35 mouse cellular contexts compared by ENCODE assay signal in the genomic region with DNA sequence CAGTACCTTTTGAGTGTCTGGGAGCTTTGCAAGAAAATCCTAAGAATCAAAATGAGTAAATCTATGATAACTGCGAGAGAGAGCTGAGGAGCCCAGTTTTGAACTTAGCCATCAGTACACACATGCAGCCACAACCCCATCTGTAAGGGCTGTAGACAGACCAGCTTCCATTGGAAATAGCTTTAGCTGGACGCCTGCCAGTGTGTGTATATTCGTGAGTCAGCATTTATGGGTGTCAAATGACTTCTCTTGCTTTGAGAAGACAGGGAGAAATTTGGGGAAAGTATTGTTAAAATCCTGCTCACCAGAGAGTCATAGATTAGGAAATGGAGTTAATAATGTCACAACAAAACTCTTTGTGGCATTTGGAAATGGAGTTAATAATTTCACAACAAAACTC. TPM values are rescaled to one million over a fixed set of nuclear protein-coding genes. Genes with fewer than 3 reads are reported as not detected.
A peak's percentile ranks its signal among the peaks of the same experiment; 100 is the strongest.
DNase-seq lines count a peak whose midpoint lies in the region; ATAC-seq and TF ChIP-seq lines count a peak whose summit lies in the region.
"Had no signal": no experiment of that assay in that cellular context is flagged by ENCODE, and none has a peak within 500 bp of the region (broad histone marks: within the 10 kb centered on the region; RNA-seq: fewer than 3 reads in every experiment).

No protein-coding gene starts in this region.

- H3K27me3 ChIP-seq in lung, postnatal 0 days (replicated peaks; ENCODE audit: insufficient read depth, low read length), result no peaks in the 10 kb centered on the region
- H3K27me3 ChIP-seq in limb, embryonic 13.5 days, result no peaks in the 10 kb centered on the region
- H3K27me3 ChIP-seq: embryonic facial prominence, embryonic 13.5 days; limb, embryonic 15.5 days; liver, embryonic 13.5 days; stomach, embryonic 15.5 days had no signal

- ATAC-seq in lung, postnatal 0 days, result no peak
- no peak for ATAC-seq in limb, embryonic 13.5 days (ENCODE audit: low FRiP score, low read depth)
- ATAC-seq: forebrain, embryonic 16.5 days; hindbrain, embryonic 16.5 days; midbrain, embryonic 16.5 days had no signal

- TF ChIP-seq CTCF in lung, postnatal 0 days (IDR thresholded peaks at IDR 0.05), result no peak

- H3K4me2 ChIP-seq in lung, postnatal 0 days (replicated peaks; ENCODE audit: low read depth, low read length), result no peak overlapping the region
- no peak overlapping the region for H3K4me2 ChIP-seq in limb, embryonic 13.5 days (replicated peaks)
- H3K4me2 ChIP-seq: embryonic facial prominence, embryonic 13.5 days; limb, embryonic 15.5 days; liver, embryonic 13.5 days; midbrain, embryonic 11.5 days; stomach, embryonic 15.5 days had no signal

- no peak overlapping the region for H3K9ac ChIP-seq in lung, postnatal 0 days (replicated peaks; ENCODE audit: low read depth)
- H3K9ac ChIP-seq in limb, embryonic 13.5 days, result no peak overlapping the region
- H3K9ac ChIP-seq: embryonic facial prominence, embryonic 13.5 days; limb, embryonic 15.5 days; liver, embryonic 13.5 days; stomach, embryonic 15.5 days had no signal

- peak; percentile 42 for DNase-seq in lung, postnatal 0 days (ENCODE audit: low spot score)
- DNase-seq in lung, postnatal 10 days, result no peak
- peak; percentile 92 for DNase-seq in NIH3T3 (ENCODE audit: low read depth)
- no peak for DNase-seq in thymus, postnatal 0 days (ENCODE audit: low spot score)
- no peak for DNase-seq in adrenal gland, adult 8-10 months
- DNase-seq: adrenal gland, adult 2 months; cerebellum, adult 8-10 months; gastrocnemius, postnatal 10 days; heart, postnatal 14 days; kidney, adult 9 months; kidney, postnatal 14 days; liver, embryonic 13.5 days; lung, adult 18-20 months; lung, postnatal 36 days; right cerebral cortex, postnatal 25 days; thymus, adult 18-20 months; thymus, postnatal 36 days had no signal

- WGBS in lung, postnatal 0 days, result 53% methylated on average over 3 of the region's 3 CpGs
- WGBS in limb, embryonic 13.5 days, result 56% methylated on average over 3 of the region's 3 CpGs

- H3K4me1 ChIP-seq in lung, postnatal 0 days (ENCODE audit: insufficient read depth, low read depth, low read length), result no peaks in the 10 kb centered on the region
- H3K4me1 ChIP-seq in limb, embryonic 13.5 days, result peaks cover 10% of the 10 kb centered on the region
- H3K4me1 ChIP-seq: forebrain, embryonic 10.5 days; limb, embryonic 15.5 days; stomach, embryonic 15.5 days had no signal

- no peaks in the 10 kb centered on the region for H3K36me3 ChIP-seq in lung, postnatal 0 days (ENCODE audit: insufficient read depth, low read length)
- H3K36me3 ChIP-seq in limb, embryonic 13.5 days, result peaks cover 59% of the 10 kb centered on the region

- H3K27ac ChIP-seq in lung, postnatal 0 days (ENCODE audit: low read length), result no peak overlapping the region
- H3K27ac ChIP-seq in limb, embryonic 13.5 days, result peak overlapping the region; percentile 48; the same call in 1 of the 2 replicates
- H3K27ac ChIP-seq: forebrain, embryonic 10.5 days; left cerebral cortex, adult 2 months; liver, embryonic 13.5 days; stomach, embryonic 15.5 days had no signal

- no peak for TF ChIP-seq EP300 in lung, postnatal 0 days (IDR thresholded peaks at IDR 0.05)

- no peak overlapping the region for H3K4me3 ChIP-seq in lung, postnatal 0 days (ENCODE audit: low read depth, low read length)
- H3K4me3 ChIP-seq in limb, embryonic 13.5 days, result no peak overlapping the region
- H3K4me3 ChIP-seq: embryonic facial prominence, embryonic 13.5 days; forebrain, embryonic 10.5 days; left cerebral cortex, adult 2 months; limb, embryonic 15.5 days; liver, embryonic 13.5 days; stomach, embryonic 15.5 days had no signal

- no peaks in the 10 kb centered on the region for H3K9me3 ChIP-seq in lung, postnatal 0 days (ENCODE audit: low read length)
- H3K9me3 ChIP-seq in limb, embryonic 13.5 days, result no peaks in the 10 kb centered on the region
- H3K9me3 ChIP-seq: embryonic facial prominence, embryonic 13.5 days; forebrain, embryonic 10.5 days; limb, embryonic 15.5 days; liver, embryonic 13.5 days; stomach, embryonic 15.5 days had no signal

RNA-seq across cellular contexts. Expression of a gene that starts 11.3 kb away (rescaled TPM):
- polyA plus RNA-seq in lung, postnatal 0 days (2015; fragmentation: Nextera tagmentation; extraction: Ambion mirVana), result 64.9 and 69.3 TPM in 2 replicates
- polyA plus RNA-seq in limb, embryonic 13.5 days (2015; fragmentation: Nextera tagmentation; extraction: Ambion mirVana), result 93.0 and 104 TPM in 2 replicates
- 53.6 and 53.9 TPM in 2 replicates for polyA plus RNA-seq in thymus, postnatal 0 days (2015; fragmentation: Nextera tagmentation; extraction: Ambion mirVana)
- 10 to 100 TPM; 58.7 to 68.6 (median 63.6) TPM for total RNA-seq in adrenal gland, adult 8-10 months (2022)

RNA-seq across cellular contexts. Expression of a gene that starts 11.6 kb away (rescaled TPM):
- polyA plus RNA-seq in lung, postnatal 0 days (2015; fragmentation: Nextera tagmentation; extraction: Ambion mirVana), result 5.0 and 7.5 TPM in 2 replicates
- 3.3 and 3.7 TPM in 2 replicates for polyA plus RNA-seq in limb, embryonic 13.5 days (2015; fragmentation: Nextera tagmentation; extraction: Ambion mirVana)
- 1.3 and 1.5 TPM in 2 replicates for polyA plus RNA-seq in thymus, postnatal 0 days (2015; fragmentation: Nextera tagmentation; extraction: Ambion mirVana)
- total RNA-seq in adrenal gland, adult 8-10 months (2022), result 1 to 10 TPM; 2.0 to 4.5 (median 3.5) TPM

RNA-seq across cellular contexts. Expression of a gene that starts 12.4 kb away (rescaled TPM):
- 0.76 and 0.91 TPM in 2 replicates for polyA plus RNA-seq in lung, postnatal 0 days (2015; fragmentation: Nextera tagmentation; extraction: Ambion mirVana)
- 0.28 and 0.49 TPM in 2 replicates for polyA plus RNA-seq in limb, embryonic 13.5 days (2015; fragmentation: Nextera tagmentation; extraction: Ambion mirVana)
- polyA plus RNA-seq in thymus, postnatal 0 days (2015; fragmentation: Nextera tagmentation; extraction: Ambion mirVana), result 0.13 and 0.20 TPM in 2 replicates
- total RNA-seq in adrenal gland, adult 8-10 months (2022), result under 1 TPM; 0.16 to 0.34 (median 0.27) TPM
- total RNA-seq: granulocyte monocyte progenitor cell, adult 5-6 weeks had no signal
- polyA plus RNA-seq: adrenal gland, adult 2 months had no signal

RNA-seq across cellular contexts. Expression of a gene that starts 18.8 kb away (rescaled TPM):
- 27.9 and 36.0 TPM in 2 replicates for polyA plus RNA-seq in lung, postnatal 0 days (2015; fragmentation: Nextera tagmentation; extraction: Ambion mirVana)
- polyA plus RNA-seq in limb, embryonic 13.5 days (2015; fragmentation: Nextera tagmentation; extraction: Ambion mirVana), result 19.5 and 20.4 TPM in 2 replicates
- polyA plus RNA-seq in thymus, postnatal 0 days (2015; fragmentation: Nextera tagmentation; extraction: Ambion mirVana), result 14.5 and 16.1 TPM in 2 replicates
- total RNA-seq in adrenal gland, adult 8-10 months (2022), result 1 to 10 TPM in 2 of 4 experiments, under 1 TPM in 1, not detected in 1; 0.89 to 2.2 (median 1.1) TPM
- total RNA-seq: granulocyte monocyte progenitor cell, adult 5-6 weeks had no signal

RNA-seq across cellular contexts. Expression of a gene that starts 52.2 kb away (rescaled TPM):
- not detected in 2 replicates for polyA plus RNA-seq in lung, postnatal 0 days (2015; fragmentation: Nextera tagmentation; extraction: Ambion mirVana)
- polyA plus RNA-seq in limb, embryonic 13.5 days (2015; fragmentation: Nextera tagmentation; extraction: Ambion mirVana), result 0.14 and 0.23 TPM in 2 replicates
- not detected in 2 replicates for polyA plus RNA-seq in thymus, postnatal 0 days (2015; fragmentation: Nextera tagmentation; extraction: Ambion mirVana)
- total RNA-seq in adrenal gland, adult 8-10 months (2022), result not detected
- total RNA-seq: adrenal gland, adult 2 months; adrenal gland, postnatal 4 days; gastrocnemius, postnatal 10 days; granulocyte monocyte progenitor cell, adult 5-6 weeks; heart, postnatal 14 days; megakaryocyte, adult 5-6 weeks; neutrophil, adult 5-6 weeks had no signal
- polyA plus RNA-seq: adrenal gland, adult 2 months; embryonic facial prominence, embryonic 13.5 days; heart, embryonic 14.5 days; hindbrain, embryonic 11.5 days; intestine, embryonic 14.5 days; liver, embryonic 13.5 days; midbrain, embryonic 11.5 days; neural tube, embryonic 11.5 days; stomach, embryonic 15.5 days had no signal

Comparison
In these comparisons a context has a peak if more than half of its experiments do, and no peak if none do; other contexts are left out.
1. DNase-seq: peak in lung, postnatal 0 days (single experiment) and NIH3T3 (single experiment); none in lung, postnatal 10 days (single experiment), thymus, postnatal 0 days (single experiment) and adrenal gland, adult 8-10 months (single experiment).